Comparison of ENCODE assay signal across 9 mouse cellular contexts in genomic region chr5:73489915-73490314, GRCm38 (mm10). TPM values are rescaled to one million over a fixed set of nuclear protein-coding genes. Genes with fewer than 3 reads are reported as not detected.
A peak's percentile ranks its signal among the peaks of the same experiment; 100 is the strongest.
DNase-seq lines count a peak whose midpoint lies in the region; ATAC-seq and TF ChIP-seq lines count a peak whose summit lies in the region.
"Had no signal": no experiment of that assay in that cellular context is flagged by ENCODE, and none has a peak within 500 bp of the region (broad histone marks: within the 10 kb centered on the region; RNA-seq: fewer than 3 reads in every experiment).

No protein-coding gene starts in this region.

- no peaks in the 10 kb centered on the region for H3K27me3 ChIP-seq in heart, embryonic 11.5 days (ENCODE audit: control insufficient read depth, insufficient read depth, low read length)
- H3K27me3 ChIP-seq in E14TG2a.4 (ENCODE audit: insufficient read depth, low read length), result no peaks in the 10 kb centered on the region
- H3K27me3 ChIP-seq in hindbrain, postnatal 0 days (ENCODE audit: insufficient read depth, low read length), result no peaks in the 10 kb centered on the region
- H3K27me3 ChIP-seq in midbrain, embryonic 15.5 days (replicated peaks), result no peaks in the 10 kb centered on the region
- H3K27me3 ChIP-seq: Patski had no signal

- peak overlapping the region; percentile 77 for H3K27ac ChIP-seq in heart, embryonic 11.5 days (ENCODE audit: low read depth, low read length)
- H3K27ac ChIP-seq in hindbrain, postnatal 0 days, result peak overlapping the region; percentile 52
- peak overlapping the region; percentile 86 for H3K27ac ChIP-seq in midbrain, embryonic 15.5 days

- H3K36me3 ChIP-seq in heart, embryonic 11.5 days (ENCODE audit: control insufficient read depth, insufficient read depth, low read length), result no peaks in the 10 kb centered on the region
- no peaks in the 10 kb centered on the region for H3K36me3 ChIP-seq in E14TG2a.4 (ENCODE audit: insufficient read depth, low read length)
- no peaks in the 10 kb centered on the region for H3K36me3 ChIP-seq in hindbrain, postnatal 0 days (ENCODE audit: insufficient read depth, low read length)
- no peaks in the 10 kb centered on the region for H3K36me3 ChIP-seq in midbrain, embryonic 15.5 days (replicated peaks)

- no peak for ATAC-seq in heart, embryonic 11.5 days (replicated peaks; ENCODE audit: insufficient number of reproducible peaks, low FRiP score, low TSS enrichment)
- no peak for ATAC-seq in hindbrain, postnatal 0 days
- ATAC-seq in midbrain, embryonic 15.5 days (replicated peaks), result no peak

- TF ChIP-seq CTCF in E14TG2a.4 (conservative IDR thresholded peaks at IDR 0.05; ENCODE audit: low read length), result no peak
- TF ChIP-seq CTCF in hindbrain, postnatal 0 days (IDR thresholded peaks at IDR 0.05; ENCODE audit: low read depth), result no peak

- DNase-seq in heart, postnatal 4 days, result no peak
- peak; percentile 65 for DNase-seq in embryo, embryonic 11 days
- DNase-seq in hindbrain, postnatal 0 days (ENCODE audit: low spot score), result no peak
- no peak for DNase-seq in frontal cortex, postnatal 10 days (ENCODE audit: low spot score in 2 of 2)
- DNase-seq in layer of hippocampus, adult 9-11 months, result no peak

- H3K9ac ChIP-seq in heart, embryonic 11.5 days (ENCODE audit: low read depth, low read length), result peak overlapping the region; percentile 75
- peak overlapping the region; percentile 52; the same call in 1 of the 2 replicates for H3K9ac ChIP-seq in hindbrain, postnatal 0 days (replicated peaks; ENCODE audit: low read length)
- H3K9ac ChIP-seq in midbrain, embryonic 15.5 days, result peak overlapping the region; percentile 50

- 5% methylated on average over 14 of the region's 14 CpGs for WGBS in heart, embryonic 11.5 days (ENCODE audit: insufficient replicate concordance)
- 6% methylated on average over 14 of the region's 14 CpGs for WGBS in hindbrain, postnatal 0 days
- WGBS in midbrain, embryonic 15.5 days, result 3% methylated on average over 14 of the region's 14 CpGs

- H3K4me1 ChIP-seq in heart, embryonic 11.5 days (ENCODE audit: control insufficient read depth, insufficient read depth, low read length), result peaks cover 5% of the 10 kb centered on the region; the same call in 1 of the 2 replicates
- peaks cover 21% of the 10 kb centered on the region for H3K4me1 ChIP-seq in E14TG2a.4 (replicated peaks; ENCODE audit: low read depth, low read length)
- H3K4me1 ChIP-seq in hindbrain, postnatal 0 days (ENCODE audit: insufficient read depth, low read length), result no peaks in the 10 kb centered on the region
- H3K4me1 ChIP-seq in midbrain, embryonic 15.5 days, result peaks cover 19% of the 10 kb centered on the region

- peak overlapping the region; percentile 88 for H3K4me3 ChIP-seq in heart, embryonic 11.5 days (ENCODE audit: low read depth, low read length)
- H3K4me3 ChIP-seq in E14TG2a.4 (replicated peaks; ENCODE audit: low read length), result peak overlapping the region; percentile 83
- peak overlapping the region; percentile 90 for H3K4me3 ChIP-seq in hindbrain, postnatal 0 days (ENCODE audit: low read length)
- peak overlapping the region; percentile 97 for H3K4me3 ChIP-seq in midbrain, embryonic 15.5 days

- H3K4me2 ChIP-seq in heart, embryonic 11.5 days, result peak overlapping the region; percentile 99
- peak overlapping the region; percentile 92 for H3K4me2 ChIP-seq in hindbrain, postnatal 0 days (ENCODE audit: low read depth, low read length)
- peak overlapping the region; percentile 71 for H3K4me2 ChIP-seq in midbrain, embryonic 15.5 days

- no peaks in the 10 kb centered on the region for H3K9me3 ChIP-seq in heart, embryonic 11.5 days (replicated peaks; ENCODE audit: control insufficient read depth, low read length)
- H3K9me3 ChIP-seq in E14TG2a.4 (ENCODE audit: low read length), result no peaks in the 10 kb centered on the region
- H3K9me3 ChIP-seq in hindbrain, postnatal 0 days (ENCODE audit: low read length), result no peaks in the 10 kb centered on the region
- no peaks in the 10 kb centered on the region for H3K9me3 ChIP-seq in midbrain, embryonic 15.5 days

RNA-seq across cellular contexts. Expression of gene Dcun1d4, which starts 9.1 kb away (rescaled TPM):
- 22.2 and 22.6 TPM in 2 replicates for polyA plus RNA-seq in heart, embryonic 11.5 days (2014; fragmentation: Nextera tagmentation; extraction: Ambion mirVana)
- total RNA-seq in heart, postnatal 4 days (2021), result 10 to 100 TPM; 17.4 to 19.1 TPM
- 25.1 and 27.2 TPM in 2 replicates for total RNA-seq in hindbrain, postnatal 0 days (2014; rRNA removed)
- 38.5 and 40.8 TPM in 2 replicates for polyA plus RNA-seq in hindbrain, postnatal 0 days (2015; fragmentation: Nextera tagmentation; extraction: Ambion mirVana)
- 46.7 and 52.2 TPM in 2 replicates for polyA plus RNA-seq in midbrain, embryonic 15.5 days (2015; fragmentation: Nextera tagmentation; extraction: Ambion mirVana)
